Mouse (Mus musculus): ENCODE results near the gene Zfp385c.

DNA sequence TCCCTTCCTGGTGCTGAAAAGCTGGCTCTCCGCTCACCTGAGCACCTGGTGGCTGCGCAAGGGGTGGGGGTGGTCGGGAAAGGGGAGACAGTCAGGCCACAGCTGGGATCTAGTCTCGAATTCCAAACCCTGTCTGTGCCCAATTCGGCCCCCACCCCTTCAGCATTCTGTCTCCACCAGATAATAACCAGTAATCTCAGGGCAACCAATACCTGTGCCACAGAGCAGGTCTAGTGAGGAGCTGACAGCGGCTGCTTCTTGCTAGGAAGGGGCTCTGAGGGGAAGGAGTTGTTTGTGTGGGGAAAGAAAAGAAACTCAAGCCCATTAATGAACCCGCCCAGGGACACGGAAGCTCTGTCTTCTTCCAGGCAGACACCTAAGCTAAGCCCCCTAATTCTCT, 41.0 kb downstream of the Zfp385c start:
- TF ChIP-seq CTCF (IDR thresholded peaks at IDR 0.05; ENCODE audit: low read depth), result no peak
- no peak for TF ChIP-seq EP300 (optimal IDR thresholded peaks at IDR 0.05)
